Mouse (Mus musculus) hindbrain, embryonic 15.5 days (tissue): ENCODE results near the gene D11Wsu47e. TPM values are rescaled to one million over a fixed set of nuclear protein-coding genes. Genes with fewer than 3 reads are reported as not detected.
A peak's percentile ranks its signal among the peaks of the same experiment; 100 is the strongest.

Experiments
- ATAC-seq: fragments of 200-750 bp; cut with Nextera tagmentation; 2 replicates; pipeline ENCODE4 v1.8.0; 2017; ENCODE audit warnings: low read depth, moderate number of reproducible peaks, moderate TSS enrichment; ENCODE audit not compliant: low FRiP score
- H3K27ac ChIP-seq: fragments of 300-500 bp; sonication (generic); replicated peaks from 2 replicates; pipeline ENCODE4 v1.5.1; 2015; ENCODE audit warnings: mild to moderate bottlenecking, inconsistent platforms
- H3K27me3 ChIP-seq: fragments of 300-500 bp; sonication (generic); 2 replicates; pipeline ENCODE4 v1.6.1; 2015; ENCODE audit warnings: control low read depth, inconsistent platforms
- H3K36me3 ChIP-seq: fragments of 300-500 bp; sonication (generic); 2 replicates; pipeline ENCODE4 v1.6.1; 2015; ENCODE audit warnings: control low read depth, inconsistent platforms
- H3K4me1 ChIP-seq: fragments of 300-500 bp; sonication (generic); replicated peaks from 2 replicates; pipeline ENCODE4 v1.6.1; 2015; ENCODE audit warnings: control low read depth, inconsistent platforms
- H3K4me2 ChIP-seq: fragments of 300-500 bp; sonication (generic); 2 replicates; pipeline ENCODE4 v1.6.1; 2015; ENCODE audit warnings: moderate library complexity, mild to moderate bottlenecking, inconsistent platforms
- H3K4me3 ChIP-seq: fragments of 300-500 bp; sonication (generic); 2 replicates; pipeline ENCODE4 v1.5.1; 2015; ENCODE audit warnings: mild to moderate bottlenecking, inconsistent platforms
- H3K9ac ChIP-seq: fragments of 300-500 bp; sonication (generic); 2 replicates; pipeline ENCODE4 v1.6.1; 2015; ENCODE audit warnings: inconsistent platforms
- H3K9me3 ChIP-seq: fragments of 300-500 bp; sonication (generic); 2 replicates; pipeline ENCODE4 v1.6.1; 2016; ENCODE audit warnings: control low read depth, inconsistent platforms
- WGBS: fragments of 180-500 bp; shearing (Covaris S2); methylation state at CpG from one replicate; pipeline ENCODE4 v1.1.7; 2015; 5-methylcytosine and 5-hydroxymethylcytosine counted together
- polyA plus RNA-seq: library from polyadenylated mRNA; unstranded; fragments of >200 nt; fragmentation: Nextera tagmentation; extraction: Ambion mirVana; gene quantifications from 2 replicates; pipeline ENCODE4 v1.2.1, GENCODE M21; 2015

The D11Wsu47e gene
- polyA plus RNA-seq, 1 experiment from 2014 or later: 23.5 TPM

DNA sequence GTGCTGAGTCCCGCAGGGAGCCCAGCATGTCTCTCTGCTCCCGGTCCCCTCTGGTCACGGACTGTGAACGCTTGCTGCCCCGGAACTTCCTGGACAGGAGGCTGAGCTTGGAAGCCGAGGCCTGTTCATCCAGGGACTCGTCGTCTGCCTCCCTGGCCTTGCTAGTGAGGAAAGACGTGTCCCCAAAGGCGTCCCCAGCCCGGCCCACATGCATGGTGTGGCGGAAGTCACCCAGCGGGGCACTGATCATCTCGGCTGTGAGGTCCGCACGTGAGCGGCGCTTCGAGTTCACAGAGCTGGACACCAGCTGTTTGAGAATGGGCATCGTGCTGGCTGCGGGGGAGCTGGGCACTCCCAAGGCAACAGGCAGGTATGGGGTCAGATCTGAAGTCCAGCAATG is 45.0 kb downstream of the D11Wsu47e start:
- Histone ChIP-seq H3K4me2 (no peak overlapping the region), H3K9me3 (no peaks in the 10 kb centered on the region), H3K36me3 (peaks cover 30% of the 10 kb centered on the region), H3K9ac (no peak overlapping the region), H3K4me3 (no peak overlapping the region), H3K4me1 (peaks cover 43% of the 10 kb centered on the region), H3K27ac (no peak overlapping the region), H3K27me3 (no peaks in the 10 kb centered on the region)
- ATAC-seq: no peak
- WGBS: 78% methylated on average over 21 of the region's 21 CpGs

DNA sequence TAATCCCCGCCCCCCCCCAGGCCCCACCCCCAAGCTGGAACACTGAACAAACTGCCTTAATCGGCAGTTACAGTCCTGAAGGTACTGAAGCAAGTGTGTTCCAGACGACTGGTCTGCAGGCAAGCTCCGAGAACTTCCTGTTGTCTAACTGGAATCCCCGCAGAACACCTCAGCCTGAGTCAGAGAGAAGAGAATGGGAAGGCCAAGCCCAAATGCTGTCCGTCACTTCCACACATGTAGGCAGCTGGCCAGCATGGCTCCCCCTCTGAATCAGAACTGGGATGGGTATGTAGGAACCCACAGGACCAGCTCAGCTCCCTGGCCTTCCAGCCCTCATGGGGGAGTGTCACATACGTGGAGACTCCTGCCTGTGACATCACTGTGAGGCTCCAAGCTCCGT is 45.7 kb downstream of the D11Wsu47e start:
- Histone ChIP-seq H3K27me3 (no peaks in the 10 kb centered on the region), H3K27ac (no peak overlapping the region), H3K4me1 (peaks cover 42% of the 10 kb centered on the region), H3K4me3 (no peak overlapping the region), H3K36me3 (peaks cover 30% of the 10 kb centered on the region), H3K9me3 (no peaks in the 10 kb centered on the region), H3K4me2 (no peak overlapping the region), H3K9ac (no peak overlapping the region)
- ATAC-seq: no peak
- WGBS: 58% methylated on average over 8 of the region's 8 CpGs

DNA sequence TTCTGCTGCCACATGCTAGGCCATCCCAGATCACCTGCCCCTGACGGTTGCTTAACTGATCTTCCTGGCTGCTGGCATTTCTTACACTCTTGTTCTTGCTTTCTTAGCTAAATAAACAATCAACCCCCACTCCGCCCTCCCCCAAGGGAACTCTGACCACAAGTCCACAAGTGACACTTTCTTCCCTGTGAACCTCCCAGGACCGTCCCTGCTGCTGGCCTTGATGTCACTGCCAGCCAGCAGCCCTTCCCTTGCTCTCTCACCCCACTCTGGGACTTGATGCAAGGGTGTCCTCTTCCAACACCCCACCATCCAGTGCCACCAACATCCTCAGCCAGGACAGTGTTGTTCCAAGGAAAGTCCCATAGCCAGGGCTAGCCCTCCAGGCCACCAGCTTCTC is 46.7 kb downstream of the D11Wsu47e start:
- Histone ChIP-seq H3K4me1 (peaks cover 32% of the 10 kb centered on the region), H3K4me2 (no peak overlapping the region), H3K9ac (no peak overlapping the region), H3K27ac (no peak overlapping the region), H3K4me3 (no peak overlapping the region), H3K9me3 (no peaks in the 10 kb centered on the region), H3K36me3 (peaks cover 30% of the 10 kb centered on the region), H3K27me3 (no peaks in the 10 kb centered on the region)
- WGBS: 78% methylated on average over 3 of the region's 3 CpGs
- no peak for ATAC-seq

DNA sequence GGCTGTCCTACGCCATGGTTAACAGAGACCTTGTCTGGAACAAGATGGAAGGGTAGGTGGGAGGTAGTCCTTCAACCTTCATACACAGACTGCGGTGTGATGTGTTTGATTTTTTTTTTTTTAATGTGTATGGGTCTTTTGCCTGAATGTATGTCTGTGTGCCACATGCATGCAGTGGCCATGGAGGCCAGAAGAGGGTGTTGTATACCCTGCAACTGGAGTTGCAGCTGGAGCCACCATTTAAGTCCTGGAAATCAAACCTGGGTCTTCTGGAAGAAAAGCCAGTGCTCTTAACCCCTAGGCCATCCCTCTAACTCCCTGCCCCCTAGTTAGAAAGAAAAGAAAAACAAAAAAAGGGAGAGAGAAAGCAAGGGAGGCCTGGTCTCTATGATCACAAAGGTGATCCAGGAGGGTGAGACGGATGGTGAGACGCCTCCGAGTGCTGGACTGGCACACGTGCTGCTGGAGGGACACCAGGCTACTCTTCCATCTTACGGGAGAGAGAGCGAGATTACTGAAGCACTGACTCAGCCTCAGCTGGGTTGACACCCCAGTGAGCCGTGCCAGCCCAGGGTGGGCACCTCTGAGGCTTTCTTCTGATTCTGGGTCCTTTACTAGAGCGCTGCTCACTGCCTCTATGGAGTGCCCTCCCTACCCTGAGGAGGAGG is 47.9 kb downstream of the D11Wsu47e start:
- Histone ChIP-seq H3K4me1 (peaks cover 26% of the 10 kb centered on the region; the same call in 1 of the 2 replicates), H3K4me3 (no peak overlapping the region), H3K27ac (no peak overlapping the region), H3K9ac (no peak overlapping the region), H3K9me3 (no peaks in the 10 kb centered on the region), H3K4me2 (no peak overlapping the region), H3K27me3 (no peaks in the 10 kb centered on the region), H3K36me3 (peaks cover 23% of the 10 kb centered on the region; the same call in 1 of the 2 replicates)
- no peak for ATAC-seq
- 92% methylated on average over 10 of the region's 10 CpGs for WGBS

DNA sequence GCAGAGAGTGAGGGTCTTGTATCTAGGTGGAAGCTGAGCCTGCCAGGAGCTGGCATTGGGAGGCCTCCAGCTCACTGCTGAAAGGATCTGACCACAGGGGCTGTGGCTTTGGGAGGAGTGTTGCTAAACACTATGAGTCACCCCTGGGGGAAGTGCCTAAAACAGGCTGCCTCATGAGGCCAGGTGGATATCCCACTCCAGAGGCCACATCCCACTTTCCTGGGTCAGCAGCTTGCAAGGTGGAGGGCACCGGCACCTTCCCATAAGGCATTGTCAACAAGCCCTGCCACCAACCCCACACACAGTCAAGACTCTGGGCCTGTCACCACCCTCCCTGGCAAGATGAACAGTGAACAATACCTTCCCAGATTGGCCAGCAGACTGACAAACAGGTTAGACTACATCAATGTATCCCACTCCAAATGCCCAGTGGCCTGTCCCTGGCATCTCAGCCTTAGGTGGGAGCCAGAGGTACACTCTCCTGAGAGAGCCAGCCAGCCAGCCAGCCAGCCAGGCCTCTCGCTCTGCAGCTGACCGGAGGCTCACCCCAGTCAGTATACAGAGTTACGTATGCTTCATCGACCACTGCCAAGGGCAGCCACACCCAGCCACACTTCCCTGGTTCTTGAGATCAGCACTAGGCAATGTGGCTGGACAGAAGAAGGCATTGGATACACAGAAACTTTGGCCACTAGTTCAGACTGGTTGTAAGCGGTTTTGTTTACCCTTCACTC is 49.6 kb downstream of the D11Wsu47e start:
- Histone ChIP-seq H3K9me3 (no peaks in the 10 kb centered on the region), H3K9ac (no peak overlapping the region), H3K27ac (no peak overlapping the region), H3K4me2 (no peak overlapping the region), H3K36me3 (peaks cover 7% of the 10 kb centered on the region; the same call in 1 of the 2 replicates), H3K4me3 (no peak overlapping the region), H3K4me1 (peaks cover 19% of the 10 kb centered on the region; the same call in 1 of the 2 replicates), H3K27me3 (no peaks in the 10 kb centered on the region)
- WGBS: 56% methylated on average over 6 of the region's 6 CpGs
- ATAC-seq: peak; percentile 49; the same call in 1 of the 2 replicates

DNA sequence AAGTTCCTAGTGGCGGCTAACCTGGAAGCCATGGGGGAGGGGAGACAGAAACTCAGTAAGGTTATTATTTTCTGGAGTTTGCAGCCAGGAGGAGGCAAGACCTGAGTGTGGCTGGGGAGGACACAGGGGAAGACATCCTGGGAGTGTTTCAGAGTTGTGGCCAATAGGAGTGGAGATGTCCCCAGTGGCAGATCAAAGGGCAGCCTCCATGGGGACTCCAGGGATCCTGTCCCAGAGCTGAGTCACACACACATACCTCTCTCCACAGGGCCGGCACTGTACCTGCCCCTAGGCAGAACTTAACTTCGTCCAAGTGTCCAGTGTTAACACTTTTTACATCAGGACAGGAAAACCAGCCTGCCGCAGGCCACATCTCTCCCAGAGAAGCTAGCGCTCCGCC is 50.9 kb downstream of the D11Wsu47e start:
- H3K27ac ChIP-seq: no peak overlapping the region
- peaks cover 32% of the 10 kb centered on the region; the same call in 1 of the 2 replicates for H3K4me1 ChIP-seq
- no peak for ATAC-seq

DNA sequence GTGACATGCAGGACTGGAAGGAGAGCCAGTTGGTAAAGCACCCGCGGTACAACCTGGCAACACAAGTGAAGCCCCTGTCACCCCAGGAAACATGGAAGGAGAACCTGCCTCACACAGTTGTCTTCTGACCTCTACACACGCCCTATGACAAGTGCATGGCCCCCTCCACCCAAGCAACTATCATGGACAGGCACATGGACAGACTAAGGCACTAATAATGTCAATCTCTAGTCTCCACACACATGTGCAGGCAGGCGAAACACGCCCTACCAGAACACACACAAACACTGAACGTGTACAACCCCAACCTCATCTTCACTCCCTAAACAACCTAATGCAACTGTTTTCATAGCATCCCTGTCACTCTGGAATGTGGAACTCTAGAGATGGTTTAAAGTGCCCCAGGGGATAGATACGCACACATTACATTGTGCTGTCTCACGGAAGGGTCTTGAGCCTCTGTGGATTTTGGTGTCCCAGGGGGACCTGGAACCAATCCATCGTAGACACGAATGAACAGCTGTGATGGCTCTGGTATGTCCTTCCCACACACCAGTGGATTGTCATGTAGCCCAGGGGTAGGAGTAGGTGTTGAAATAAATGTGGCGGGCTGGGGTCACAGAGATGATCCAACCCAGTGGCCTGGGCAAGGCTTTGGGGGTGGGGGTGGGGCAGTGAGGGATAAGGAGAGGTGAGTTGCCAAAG is 52.8 kb downstream of the D11Wsu47e start:
- Histone ChIP-seq H3K4me1 (peaks cover 32% of the 10 kb centered on the region; the same call in 1 of the 2 replicates), H3K27me3 (no peaks in the 10 kb centered on the region), H3K36me3 (no peaks in the 10 kb centered on the region), H3K9ac (no peak overlapping the region), H3K4me2 (no peak overlapping the region), H3K4me3 (no peak overlapping the region), H3K27ac (no peak overlapping the region), H3K9me3 (no peaks in the 10 kb centered on the region)
- ATAC-seq: no peak
- WGBS: 76% methylated on average over 11 of the region's 11 CpGs

More for the DNA sequence above, 50.9 kb downstream of the D11Wsu47e start:
- Histone ChIP-seq H3K4me3 (no peak overlapping the region), H3K9ac (no peak overlapping the region), H3K36me3 (no peaks in the 10 kb centered on the region), H3K4me2 (no peak overlapping the region), H3K27me3 (no peaks in the 10 kb centered on the region), H3K9me3 (no peaks in the 10 kb centered on the region)
- 81% methylated on average over 6 of the region's 6 CpGs for WGBS

DNA sequence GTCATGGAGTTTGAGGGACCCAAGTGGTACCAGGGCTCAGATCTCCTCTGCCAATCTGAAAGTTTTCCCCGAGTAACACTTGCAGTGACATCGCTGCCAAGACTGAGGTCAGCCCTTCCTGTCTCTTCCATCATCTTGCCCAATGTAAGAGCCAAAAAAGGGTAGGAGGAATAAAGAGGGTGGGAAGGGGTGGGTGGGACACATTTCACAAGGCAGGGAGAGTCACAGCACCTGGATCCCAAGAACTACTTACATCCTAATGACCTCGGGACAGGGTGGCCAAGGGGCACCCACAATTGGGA is 53.3 kb downstream of the D11Wsu47e start:
- no peaks in the 10 kb centered on the region for H3K36me3 ChIP-seq
- peaks cover 37% of the 10 kb centered on the region; the same call in 1 of the 2 replicates for H3K4me1 ChIP-seq
- H3K9ac ChIP-seq: no peak overlapping the region
- H3K27ac ChIP-seq: no peak overlapping the region
- H3K27me3 ChIP-seq: no peaks in the 10 kb centered on the region
- WGBS: 91% methylated on average over 3 of the region's 3 CpGs
- H3K9me3 ChIP-seq: no peaks in the 10 kb centered on the region
- no peak for ATAC-seq
- H3K4me3 ChIP-seq: no peak overlapping the region
- no peak overlapping the region for H3K4me2 ChIP-seq

DNA sequence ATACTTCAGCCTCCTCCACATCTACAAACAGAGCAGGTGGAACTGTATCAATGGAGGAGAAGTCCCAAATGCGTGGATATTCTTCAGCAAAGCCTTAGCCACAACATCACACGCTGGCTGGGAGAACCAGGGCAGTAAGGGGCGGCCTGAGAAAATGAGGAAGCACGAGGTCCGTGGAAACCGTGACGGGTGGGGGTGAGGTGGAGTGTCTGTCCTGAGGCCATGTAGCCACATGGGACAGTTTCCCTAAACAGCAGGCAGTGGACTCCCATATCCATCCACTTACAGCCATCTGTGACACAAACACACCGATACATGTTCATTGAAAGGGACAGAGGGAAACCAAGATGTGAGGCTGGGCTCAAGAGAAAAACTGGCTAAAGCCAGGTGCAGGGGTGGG is 53.7 kb downstream of the D11Wsu47e start:
- H3K27ac ChIP-seq: no peak overlapping the region
- ATAC-seq: no peak
- no peak overlapping the region for H3K4me3 ChIP-seq
- no peak overlapping the region for H3K9ac ChIP-seq
- H3K9me3 ChIP-seq: no peaks in the 10 kb centered on the region
- WGBS: 73% methylated on average over 8 of the region's 8 CpGs
- H3K36me3 ChIP-seq: no peaks in the 10 kb centered on the region
- no peak overlapping the region for H3K4me2 ChIP-seq
- H3K27me3 ChIP-seq: no peaks in the 10 kb centered on the region
- H3K4me1 ChIP-seq: peaks cover 33% of the 10 kb centered on the region; the same call in 1 of the 2 replicates

DNA sequence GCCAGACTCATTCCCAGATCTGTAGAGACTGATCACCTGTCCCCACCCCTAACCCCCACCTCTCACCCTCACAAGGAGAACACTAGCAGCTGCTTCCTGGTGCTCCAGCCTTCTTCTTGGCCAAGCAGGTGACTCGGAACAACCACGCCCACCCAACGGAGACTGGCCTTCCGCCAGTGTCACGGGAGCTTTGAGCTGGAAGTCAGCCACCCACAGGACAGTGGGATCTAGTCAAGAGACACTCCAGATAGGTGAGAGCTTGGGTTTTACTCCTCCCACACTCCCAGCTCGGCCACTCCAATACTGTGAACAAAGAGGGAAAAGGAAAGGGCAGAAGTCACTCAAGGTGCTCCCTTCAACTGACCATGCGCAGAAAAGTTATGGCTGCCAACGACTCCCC is 55.0 kb downstream of the D11Wsu47e start:
- Histone ChIP-seq H3K4me1 (peaks cover 26% of the 10 kb centered on the region; the same call in 1 of the 2 replicates), H3K4me3 (no peak overlapping the region), H3K9me3 (no peaks in the 10 kb centered on the region), H3K4me2 (no peak overlapping the region), H3K36me3 (peaks cover 2% of the 10 kb centered on the region; the same call in 1 of the 2 replicates), H3K9ac (no peak overlapping the region), H3K27ac (no peak overlapping the region), H3K27me3 (no peaks in the 10 kb centered on the region)
- 77% methylated on average over 8 of the region's 8 CpGs for WGBS
- no peak for ATAC-seq

DNA sequence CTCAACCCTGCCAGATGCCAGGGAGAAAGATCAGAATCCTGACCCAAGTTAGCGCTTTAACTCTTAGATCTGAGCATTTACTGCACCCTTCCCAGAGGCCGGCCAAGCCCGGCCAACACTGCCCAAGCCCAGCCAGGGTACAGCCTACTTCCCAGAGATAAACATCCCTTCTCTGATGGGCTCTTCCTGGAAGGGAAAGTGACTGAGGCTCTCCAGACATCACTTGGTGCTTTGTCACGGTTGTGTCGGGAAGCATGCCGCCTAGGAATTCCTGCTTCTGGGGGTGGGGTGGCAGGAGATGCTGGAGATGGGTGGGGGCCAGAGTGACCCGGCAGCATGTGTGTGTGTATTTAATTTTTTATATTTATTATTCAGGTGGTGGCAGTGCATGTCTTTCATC is 55.9 kb downstream of the D11Wsu47e start:
- WGBS: 89% methylated on average over 7 of the region's 7 CpGs
- no peaks in the 10 kb centered on the region for H3K9me3 ChIP-seq
- ATAC-seq: no peak

DNA sequence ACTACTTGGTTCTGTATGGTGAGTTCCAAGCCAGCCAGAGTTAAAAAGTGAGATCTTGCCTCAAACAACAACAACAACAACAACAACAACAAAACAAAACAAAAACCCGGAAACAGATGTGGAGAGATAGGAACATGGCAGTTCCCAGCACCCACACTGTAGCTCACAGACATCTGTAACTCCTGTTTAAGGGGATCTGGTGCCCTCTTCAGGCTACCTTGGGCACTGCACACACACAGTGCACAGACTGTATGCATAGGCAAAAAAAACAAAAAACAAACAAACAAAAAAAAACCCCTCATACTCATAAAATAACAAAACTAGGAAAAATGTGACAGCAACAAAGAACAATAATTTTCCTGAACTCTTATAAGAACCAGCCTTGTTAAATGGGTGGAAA is 58.8 kb downstream of the D11Wsu47e start:
- Histone ChIP-seq H3K9me3 (no peaks in the 10 kb centered on the region), H3K4me1 (peaks cover 33% of the 10 kb centered on the region), H3K4me3 (no peak overlapping the region), H3K36me3 (peaks cover 2% of the 10 kb centered on the region; the same call in 1 of the 2 replicates), H3K27ac (no peak overlapping the region), H3K4me2 (no peak overlapping the region), H3K27me3 (no peaks in the 10 kb centered on the region), H3K9ac (no peak overlapping the region)
- no peak for ATAC-seq
- WGBS: 100% methylated on average over 1 of the region's 1 CpGs

More for the DNA sequence above, 55.9 kb downstream of the D11Wsu47e start:
- Histone ChIP-seq H3K9ac (no peak overlapping the region), H3K27ac (no peak overlapping the region), H3K4me3 (no peak overlapping the region), H3K4me2 (no peak overlapping the region), H3K27me3 (no peaks in the 10 kb centered on the region), H3K4me1 (peaks cover 25% of the 10 kb centered on the region; the same call in 1 of the 2 replicates), H3K36me3 (peaks cover 2% of the 10 kb centered on the region; the same call in 1 of the 2 replicates)
